Comparison of ENCODE assay signal across 9 mouse cellular contexts in the genomic region with DNA sequence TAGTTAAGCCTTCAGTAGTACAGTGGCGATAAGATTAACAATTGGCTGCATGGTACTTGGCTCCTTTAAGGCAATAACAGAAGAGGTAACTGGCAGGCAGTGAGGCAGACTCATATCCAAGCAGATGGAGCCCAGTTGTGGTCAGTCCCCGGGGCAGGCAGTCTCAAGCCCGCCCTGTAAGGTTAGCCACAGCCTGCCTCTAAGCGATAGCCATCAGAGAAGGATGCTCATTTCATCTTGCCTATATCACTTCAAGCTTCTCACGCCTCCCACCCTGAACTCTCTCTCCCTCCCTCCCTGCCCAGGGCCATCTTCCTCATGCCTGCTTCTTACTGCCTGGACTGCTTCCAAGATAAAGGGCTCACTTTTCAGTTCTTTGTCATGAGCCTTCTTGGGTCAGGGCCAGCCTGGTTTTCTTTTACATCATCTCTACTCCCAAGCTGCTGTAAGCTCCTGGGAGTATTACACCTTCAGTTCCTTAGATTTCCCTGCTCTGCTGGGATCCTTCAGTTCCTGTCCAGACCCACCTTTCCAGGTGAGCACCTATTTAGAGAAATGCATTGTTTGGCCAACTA. TPM values are rescaled to one million over a fixed set of nuclear protein-coding genes. Genes with fewer than 3 reads are reported as not detected.
DNase-seq lines count a peak whose midpoint lies in the region; ATAC-seq and TF ChIP-seq lines count a peak whose summit lies in the region.
"Had no signal": no experiment of that assay in that cellular context is flagged by ENCODE, and none has a peak within 500 bp of the region (broad histone marks: within the 10 kb centered on the region; RNA-seq: fewer than 3 reads in every experiment).

No protein-coding gene starts in this region.

- no peaks in the 10 kb centered on the region for H3K9me3 ChIP-seq in lung, embryonic 14.5 days (ENCODE audit: low read depth, low read length)
- no peaks in the 10 kb centered on the region for H3K9me3 ChIP-seq in embryonic facial prominence, embryonic 10.5 days
- no peaks in the 10 kb centered on the region for H3K9me3 ChIP-seq in midbrain, embryonic 14.5 days (ENCODE audit: control insufficient read depth, low read length)

- WGBS in lung, embryonic 14.5 days: 61% methylated on average over 5 of the region's 5 CpGs
- 90% methylated on average over 5 of the region's 5 CpGs for WGBS in embryonic facial prominence, embryonic 10.5 days
- WGBS in midbrain, embryonic 14.5 days: 82% methylated on average over 5 of the region's 5 CpGs

- H3K27me3 ChIP-seq in lung, embryonic 14.5 days (ENCODE audit: insufficient read depth, low read length): no peaks in the 10 kb centered on the region
- no peaks in the 10 kb centered on the region for H3K27me3 ChIP-seq in embryonic facial prominence, embryonic 10.5 days (replicated peaks; ENCODE audit: low read depth, poor library complexity, severe bottlenecking)
- no peaks in the 10 kb centered on the region for H3K27me3 ChIP-seq in midbrain, embryonic 14.5 days (ENCODE audit: control insufficient read depth, insufficient read depth, low read length)

- no peak overlapping the region for H3K4me3 ChIP-seq in lung, embryonic 14.5 days (ENCODE audit: low read depth, low read length)
- H3K4me3 ChIP-seq in embryonic facial prominence, embryonic 10.5 days: peak overlapping the region; percentile 8; the same call in 1 of the 2 replicates
- no peak overlapping the region for H3K4me3 ChIP-seq in midbrain, embryonic 14.5 days (replicated peaks; ENCODE audit: low read depth, low read length)

- no peak overlapping the region for H3K9ac ChIP-seq in lung, embryonic 14.5 days
- no peak overlapping the region for H3K9ac ChIP-seq in midbrain, embryonic 14.5 days (replicated peaks; ENCODE audit: low read length)

- H3K4me1 ChIP-seq in lung, embryonic 14.5 days (ENCODE audit: insufficient read depth): peaks cover 5% of the 10 kb centered on the region; the same call in 1 of the 2 replicates
- peaks cover 30% of the 10 kb centered on the region for H3K4me1 ChIP-seq in embryonic facial prominence, embryonic 10.5 days
- H3K4me1 ChIP-seq in midbrain, embryonic 14.5 days (ENCODE audit: control insufficient read depth, insufficient read depth, low read length): peaks cover 26% of the 10 kb centered on the region

- peak; percentile 41 to 59 for DNase-seq in cerebellum, postnatal 10 days
- DNase-seq in cerebellum, postnatal 25 days: no peak
- DNase-seq in lung, embryonic 14.5 days: peak; percentile 70
- DNase-seq in lung, postnatal 10 days: no peak
- no peak for DNase-seq in embryonic facial prominence, embryonic 10.5 days (ENCODE audit: low spot score)
- peak; percentile 43 for DNase-seq in midbrain, embryonic 14.5 days
- DNase-seq in layer of hippocampus, postnatal 10 days (ENCODE audit: low spot score in 2 of 2): no peak
- DNase-seq in layer of hippocampus, postnatal 36 days: no peak
- DNase-seq: right cerebral cortex, postnatal 4 days had no signal

- no peak for TF ChIP-seq CTCF in lung, embryonic 14.5 days (IDR thresholded peaks at IDR 0.05; ENCODE audit: low read depth)

- no peak overlapping the region for H3K4me2 ChIP-seq in lung, embryonic 14.5 days
- peak overlapping the region; percentile 8; the same call in 1 of the 2 replicates for H3K4me2 ChIP-seq in midbrain, embryonic 14.5 days (ENCODE audit: low read length)

- H3K36me3 ChIP-seq in lung, embryonic 14.5 days (ENCODE audit: insufficient read depth): peaks cover 47% of the 10 kb centered on the region
- H3K36me3 ChIP-seq in embryonic facial prominence, embryonic 10.5 days (replicated peaks): peaks cover 60% of the 10 kb centered on the region
- peaks cover 18% of the 10 kb centered on the region for H3K36me3 ChIP-seq in midbrain, embryonic 14.5 days (ENCODE audit: control insufficient read depth, insufficient read depth, low read length)

- H3K27ac ChIP-seq in lung, embryonic 14.5 days (ENCODE audit: low read depth): no peak overlapping the region
- H3K27ac ChIP-seq in embryonic facial prominence, embryonic 10.5 days (replicated peaks): no peak overlapping the region
- H3K27ac ChIP-seq in midbrain, embryonic 14.5 days (replicated peaks; ENCODE audit: low read depth, low read length): no peak overlapping the region

- ATAC-seq in lung, embryonic 14.5 days (ENCODE audit: insufficient read depth): no peak
- ATAC-seq in midbrain, embryonic 14.5 days (ENCODE audit: low FRiP score, low TSS enrichment): no peak

RNA-seq across cellular contexts. Expression of a gene that starts 3.2 kb away (rescaled TPM):
- 0.43 and 0.50 TPM in 2 replicates for polyA plus RNA-seq in lung, embryonic 14.5 days (2014; fragmentation: Nextera tagmentation; extraction: Ambion mirVana)
- 0.52 and 0.57 TPM in 2 replicates for polyA plus RNA-seq in embryonic facial prominence, embryonic 10.5 days (2016; fragmentation: Nextera tagmentation; extraction: Ambion mirVana)
- 0.50 and 0.59 TPM in 2 replicates for polyA plus RNA-seq in midbrain, embryonic 14.5 days (2014; fragmentation: Nextera tagmentation; extraction: Ambion mirVana)
- total RNA-seq in layer of hippocampus, postnatal 10 days (2021): 1 to 10 TPM; 2.7 to 4.0 TPM
- total RNA-seq in layer of hippocampus, postnatal 36 days (2021): 1 to 10 TPM; 1.5 to 1.9 TPM

RNA-seq across cellular contexts. Expression of a gene that starts 29.4 kb away (rescaled TPM):
- 151 and 163 TPM in 2 replicates for polyA plus RNA-seq in lung, embryonic 14.5 days (2014; fragmentation: Nextera tagmentation; extraction: Ambion mirVana)
- polyA plus RNA-seq in embryonic facial prominence, embryonic 10.5 days (2016; fragmentation: Nextera tagmentation; extraction: Ambion mirVana): 169 and 177 TPM in 2 replicates
- 118 and 150 TPM in 2 replicates for polyA plus RNA-seq in midbrain, embryonic 14.5 days (2014; fragmentation: Nextera tagmentation; extraction: Ambion mirVana)
- 10 to 100 TPM; 74.1 to 77.4 TPM for total RNA-seq in layer of hippocampus, postnatal 10 days (2021)
- total RNA-seq in layer of hippocampus, postnatal 36 days (2021): 10 to 100 TPM; 49.0 to 53.9 TPM

Comparison
In these comparisons a context has a peak if more than half of its experiments do, and no peak if none do; other contexts are left out.
1. DNase-seq: peak in cerebellum, postnatal 10 days (2 of 2), lung, embryonic 14.5 days (single experiment) and midbrain, embryonic 14.5 days (single experiment); none in cerebellum, postnatal 25 days (0 of 2), lung, postnatal 10 days (single experiment), embryonic facial prominence, embryonic 10.5 days (single experiment), layer of hippocampus, postnatal 10 days (0 of 2) and layer of hippocampus, postnatal 36 days (0 of 2).